Mouse (Mus musculus) kidney, postnatal 10 days (tissue): ENCODE measurements at regions not wholly inside any gene's neighbourhood (a gene's known extent, or its start where the extent isn't known, plus 50 kb on each side); places are given as distances from the start of the nearest gene placed in this dataset.

Source experiments
- DNase-seq: peaks from one replicate; pipeline ENCODE4 v3.0.0; 2021; ENCODE audit warnings: mixed read lengths

DNA sequence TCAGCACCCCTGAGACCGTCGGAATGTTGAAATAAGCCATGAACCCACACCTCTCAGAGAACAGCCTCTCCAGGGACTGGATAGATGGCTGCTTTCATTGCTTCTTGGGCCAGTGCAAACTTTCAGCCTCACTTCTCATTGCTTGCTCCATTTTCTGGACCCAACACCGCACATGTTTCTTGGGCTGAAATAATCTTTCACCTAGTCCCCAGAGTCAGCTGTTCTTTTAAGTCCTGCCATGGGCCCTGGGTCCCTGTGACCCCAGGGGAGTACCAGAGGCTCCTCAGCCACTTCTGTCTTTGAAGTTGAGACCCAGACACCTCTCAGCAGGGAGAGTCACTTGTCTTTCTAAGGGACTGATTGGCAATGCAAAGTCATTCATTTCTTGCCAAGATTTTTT, 201.4 kb downstream of the Fndc1 start:
- no peak for DNase-seq

DNA sequence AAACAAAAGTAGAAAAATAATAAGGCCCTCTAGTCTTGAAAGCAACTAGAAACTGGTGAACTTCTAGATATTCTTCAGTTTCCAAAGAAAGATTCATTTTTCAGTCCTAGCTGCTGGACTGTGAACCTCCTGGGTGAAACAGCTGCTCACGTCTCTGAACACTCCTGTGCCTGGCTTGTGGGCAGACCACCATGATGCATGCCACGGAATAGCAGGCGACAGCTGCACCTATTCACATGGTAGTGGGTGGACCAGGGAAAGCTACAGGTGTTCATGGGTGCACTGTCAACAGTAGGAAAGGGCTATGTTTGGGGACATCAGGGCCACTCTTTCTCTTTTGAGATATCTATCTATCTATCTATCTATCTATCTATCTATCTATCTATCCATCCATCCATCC, 203.7 kb downstream of the Fndc1 start:
- DNase-seq, result no peak

DNA sequence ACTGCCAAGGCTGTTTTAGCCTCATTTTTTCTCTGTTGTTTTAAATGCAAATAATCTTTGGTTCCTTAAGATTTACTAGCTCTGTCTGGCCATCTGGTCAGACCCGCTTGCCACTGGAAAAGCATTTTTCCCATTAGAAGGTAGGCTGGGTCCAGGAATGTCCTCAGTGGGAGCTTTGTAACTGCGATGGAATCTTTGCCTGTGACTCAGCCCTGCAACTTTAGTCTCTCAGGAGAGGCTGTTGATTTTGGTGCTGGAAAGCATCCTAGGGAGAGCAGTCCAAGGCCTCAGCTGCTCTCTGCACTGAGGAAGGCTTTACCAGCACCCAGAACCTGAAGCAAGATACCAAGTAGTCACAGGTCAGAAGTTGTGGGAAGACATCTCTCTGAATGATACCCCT, 205.8 kb downstream of the Fndc1 start:
- DNase-seq, result no peak

GRCm38 (mm10) chr17:7620166-7620565, 206.9 kb downstream of the Fndc1 start:
- no peak for DNase-seq

- DNase-seq, result no peak
These were observed 207.5 kb downstream of the Fndc1 start for GRCm38 (mm10) chr17:7619641-7620040.

DNA sequence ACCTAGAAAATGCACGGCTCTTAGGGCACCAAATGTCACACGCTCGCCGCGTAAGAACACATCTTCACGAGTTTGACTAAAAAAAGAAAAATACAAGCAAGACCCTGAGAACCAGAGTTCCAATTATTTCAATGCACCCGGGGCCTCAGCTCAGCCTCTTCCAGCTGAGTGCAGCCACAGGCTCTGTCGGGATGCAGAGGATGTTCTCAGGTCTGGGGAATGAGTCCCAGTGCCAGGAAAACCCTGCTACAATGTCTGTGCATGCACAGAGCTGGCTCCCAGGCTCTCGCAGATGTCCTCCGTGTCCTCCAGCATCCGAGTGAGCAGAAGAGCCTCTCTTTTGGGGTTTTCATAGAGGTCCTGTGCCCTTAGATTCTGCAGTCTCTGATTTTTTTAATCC, 219.1 kb downstream of the Fndc1 start:
- no peak for DNase-seq

- DNase-seq, result no peak
These were observed 219.7 kb downstream of the Fndc1 start for GRCm38 (mm10) chr17:7607431-7607830.

- no peak for DNase-seq
These were observed 219.7 kb upstream of the Unc93a2 start for GRCm38 (mm10) chr17:7604813-7605504.

DNA sequence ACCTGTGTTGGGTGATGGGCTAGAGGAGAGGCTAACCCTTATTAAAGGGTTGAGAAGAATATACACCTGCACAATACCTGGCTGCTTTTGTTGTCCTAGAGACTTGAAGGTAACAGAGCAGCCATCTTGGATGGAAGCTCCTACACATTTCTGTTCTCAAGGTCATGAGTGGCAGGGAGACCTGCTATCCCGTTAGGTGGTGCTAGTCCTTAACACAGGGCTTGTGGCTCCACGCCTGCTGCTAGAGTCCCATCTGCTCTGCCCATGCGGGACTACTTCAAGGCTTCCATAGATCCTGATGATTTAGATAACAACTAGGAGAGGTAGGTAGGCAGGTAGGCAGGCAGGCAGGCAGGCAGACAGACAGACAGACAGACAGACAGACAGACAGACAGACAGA, 218.8 kb upstream of the Unc93a2 start:
- DNase-seq, result no peak

GRCm38 (mm10) chr17:7600555-7600954, 215.3 kb upstream of the Unc93a2 start:
- peak; percentile 65 for DNase-seq

DNA sequence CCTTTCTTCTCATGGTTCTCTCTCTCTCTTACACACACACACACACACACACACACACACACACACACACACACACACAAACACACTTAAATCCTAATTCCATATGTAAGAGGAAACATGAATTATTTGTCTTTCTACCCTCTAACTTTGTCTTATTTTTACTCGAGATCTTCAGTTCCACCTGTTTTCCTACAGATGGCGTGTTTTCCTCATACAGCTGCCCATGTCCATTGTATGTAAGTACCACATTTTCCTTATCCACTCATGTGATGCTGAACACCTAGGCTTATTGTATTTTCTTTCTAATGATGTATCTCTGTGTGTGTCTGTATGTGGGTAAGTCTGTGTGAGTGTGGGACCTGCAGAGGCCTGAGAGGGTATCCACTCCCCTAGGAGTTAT, 212.2 kb upstream of the Unc93a2 start:
- no peak for DNase-seq

GRCm38 (mm10) chr17:7594801-7595200, 209.5 kb upstream of the Unc93a2 start:
- DNase-seq, result no peak

DNA sequence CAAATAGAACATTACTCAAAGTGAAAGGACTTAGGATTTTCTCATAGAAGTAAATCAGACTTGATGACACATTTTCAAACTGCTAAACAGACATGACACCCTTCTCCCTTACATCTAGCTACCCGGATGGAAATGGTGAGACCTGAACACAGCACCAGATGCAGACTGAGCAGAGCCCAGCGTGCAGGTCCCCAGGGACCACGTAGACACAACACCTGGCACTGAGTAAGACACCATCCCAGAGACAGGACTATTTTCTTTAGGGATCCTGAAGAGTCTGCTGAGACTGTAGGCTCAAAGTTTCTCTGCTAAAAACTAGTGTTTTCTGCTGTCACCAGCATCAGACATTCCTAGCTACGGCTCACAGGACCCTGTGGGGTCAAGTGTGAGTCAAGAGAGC, 207.2 kb upstream of the Unc93a2 start:
- no peak for DNase-seq

DNA sequence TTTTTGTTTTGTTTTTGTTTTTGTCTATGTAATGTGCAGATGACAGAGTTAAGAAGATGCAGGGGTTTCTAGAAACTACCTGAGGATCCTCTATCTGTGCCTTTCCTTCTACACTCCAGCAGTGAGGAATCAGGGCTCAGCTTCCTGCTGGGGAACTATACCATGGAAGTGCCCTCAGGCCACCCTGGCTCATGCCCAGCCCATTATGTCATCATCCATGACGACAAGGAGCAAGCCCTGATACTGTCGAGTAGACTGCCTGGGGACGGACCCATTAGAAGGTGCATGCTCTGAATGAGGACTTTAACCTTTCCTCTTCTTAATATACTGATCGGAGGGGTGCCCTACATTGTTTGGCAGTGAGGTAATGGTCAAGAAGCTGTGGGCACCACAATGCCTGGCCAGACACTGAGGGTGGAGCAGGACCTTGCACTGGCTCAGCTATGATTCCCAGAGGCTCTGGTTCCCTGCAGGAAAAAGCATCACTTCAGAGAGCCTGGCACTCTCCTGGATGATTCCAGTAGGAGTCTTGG, 197.7 kb upstream of the Unc93a2 start:
- no peak for DNase-seq

GRCm38 (mm10) chr17:7579031-7579430, 193.8 kb upstream of the Unc93a2 start:
- DNase-seq, result no peak

DNA sequence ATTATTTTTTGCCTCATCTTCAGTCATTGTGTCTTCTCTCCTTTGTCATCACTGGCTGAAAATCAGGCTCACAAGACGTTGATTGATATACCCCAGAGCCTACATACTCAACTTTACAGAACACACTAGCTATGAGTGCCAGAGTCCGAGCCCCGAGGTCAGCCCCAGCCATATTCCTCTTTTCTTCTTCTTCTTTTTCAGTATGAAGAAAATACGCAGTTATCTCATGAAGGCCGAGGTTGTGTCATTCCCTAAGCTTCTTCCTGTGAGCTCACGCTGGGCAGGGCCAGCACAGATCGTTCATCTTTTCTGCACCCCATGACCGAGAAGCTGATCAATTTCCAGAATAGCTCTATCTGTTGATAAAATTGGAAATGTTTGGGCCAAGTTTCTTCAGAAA, 192.7 kb upstream of the Unc93a2 start:
- DNase-seq, result no peak

- peak; percentile 73 for DNase-seq
These were observed 192.0 kb upstream of the Unc93a2 start for GRCm38 (mm10) chr17:7577227-7577626.

DNA sequence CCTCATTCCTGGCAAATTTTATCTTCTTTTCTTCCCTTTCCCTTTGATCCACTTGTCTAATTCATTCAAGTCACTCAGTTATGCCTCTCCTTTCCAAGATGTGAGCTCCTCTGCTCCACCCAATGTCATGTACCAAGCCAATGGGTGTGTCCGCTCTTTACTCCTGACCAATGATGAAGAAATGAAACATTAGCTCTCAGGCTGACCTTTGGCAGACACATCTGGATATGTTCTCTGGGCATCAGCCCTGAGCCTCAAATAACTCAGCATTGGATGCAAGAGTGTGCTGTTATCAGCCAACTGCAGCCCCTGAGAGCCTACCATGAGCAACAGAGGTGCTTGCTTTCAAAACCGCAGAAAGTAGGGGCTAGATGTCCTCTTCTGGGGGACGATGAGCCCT, 186.2 kb upstream of the Unc93a2 start:
- DNase-seq, result no peak

DNA sequence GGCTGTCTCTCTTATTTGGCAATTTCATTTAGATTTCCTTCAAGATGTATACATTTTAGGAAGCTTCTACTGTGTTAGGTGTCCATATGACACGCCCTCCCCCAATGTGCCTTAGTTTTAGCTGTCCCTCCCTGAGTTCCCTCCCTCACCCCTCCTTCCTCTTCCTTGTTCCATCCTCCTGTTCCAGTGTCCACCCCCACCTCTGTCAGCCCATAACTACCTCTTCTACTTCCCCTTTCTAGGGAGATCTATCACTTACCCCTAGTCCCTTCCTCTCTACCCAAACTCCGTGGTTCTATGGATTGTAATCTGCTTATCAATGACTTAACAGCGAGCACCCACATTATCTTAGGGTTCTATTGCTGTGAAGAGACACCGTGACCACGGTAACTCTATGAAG, 183.2 kb upstream of the Unc93a2 start:
- no peak for DNase-seq

DNA sequence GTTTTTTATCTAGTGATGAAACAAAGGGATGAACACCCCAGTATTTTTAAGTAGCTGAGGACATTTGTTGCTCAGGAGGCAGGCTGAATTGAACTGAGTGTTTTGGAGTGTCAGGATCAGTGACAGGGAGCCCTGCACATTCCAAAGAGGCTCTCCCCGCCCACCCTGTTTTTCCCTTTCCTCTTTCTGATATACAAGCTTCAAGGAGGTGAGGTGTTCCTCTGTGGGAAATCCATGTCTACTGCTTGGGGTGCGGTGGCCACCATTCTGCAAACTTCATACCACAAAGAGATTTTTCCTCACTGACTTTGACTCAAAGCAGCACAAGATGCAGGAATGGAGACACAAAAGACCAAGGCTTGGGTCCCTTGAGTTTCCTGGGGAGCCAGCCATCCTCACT, 180.5 kb upstream of the Unc93a2 start:
- DNase-seq, result no peak

GRCm38 (mm10) chr17:7562940-7563339, 177.7 kb upstream of the Unc93a2 start:
- DNase-seq, result no peak

GRCm38 (mm10) chr17:7548456-7548855, 163.2 kb upstream of the Unc93a2 start:
- DNase-seq, result no peak

GRCm38 (mm10) chr17:7538402-7539087, 153.3 kb upstream of the Unc93a2 start:
- peak; percentile 20 for DNase-seq

GRCm38 (mm10) chr17:7537618-7538266, 152.5 kb upstream of the Unc93a2 start:
- DNase-seq, result peak; percentile 42
